Mouse (Mus musculus): ENCODE results near the gene Atp9a.

GRCm38 (mm10) chr2:168604655-168605070, 137.5 kb downstream of the Atp9a start:
- TF ChIP-seq CTCF (conservative IDR thresholded peaks at IDR 0.05; ENCODE audit: insufficient read depth, insufficient read length, low read depth, low read length) (no peak), POLR2A (IDR thresholded peaks at IDR 0.05; ENCODE audit: low read depth, low read length) (no peak)
